Mouse (Mus musculus) ES-CJ7 (cell line): ENCODE measurements around the gene Arhgap30.
A peak's percentile ranks its signal among the peaks of the same experiment; 100 is the strongest.

Experiments used
- DNase-seq: peaks from one replicate; pipeline ENCODE4 v3.0.0; 2011; ENCODE audit warnings: low read depth, low spot score

Gene Arhgap30

GRCm38 (mm10) chr1:171388376-171389102, at the start of gene Arhgap30:
TSS of gene Arhgap30 (plus strand) at chr1:171388954.
- no peak for DNase-seq

- no peak for DNase-seq
Measured at GRCm38 (mm10) chr1:171342262-171343207, 46.2 kb upstream of the Arhgap30 start.

GRCm38 (mm10) chr1:171343922-171344677, 44.7 kb upstream of the Arhgap30 start:
- DNase-seq: peak; percentile 68

GRCm38 (mm10) chr1:171344715-171345114, 44.0 kb upstream of the Arhgap30 start:
- no peak for DNase-seq

GRCm38 (mm10) chr1:171345225-171346094, 43.3 kb upstream of the Arhgap30 start, which contains the start of the genes Nit1 and Pfdn2:
TSS of gene Nit1 (minus strand) at chr1:171345646.
TSS of gene Pfdn2 (plus strand) at chr1:171345670.
- DNase-seq: peak; percentile 96

GRCm38 (mm10) chr1:171346095-171346450, 42.7 kb upstream of the Arhgap30 start:
- no peak for DNase-seq

- DNase-seq: no peak
Measured at GRCm38 (mm10) chr1:171348665-171349064, 40.1 kb upstream of the Arhgap30 start.

GRCm38 (mm10) chr1:171349210-171349609, 39.5 kb upstream of the Arhgap30 start:
- DNase-seq: no peak

- DNase-seq: peak; percentile 65
Measured at GRCm38 (mm10) chr1:171355812-171356340, 32.9 kb upstream of the Arhgap30 start.

- no peak for DNase-seq
Measured at GRCm38 (mm10) chr1:171356814-171357213, 31.9 kb upstream of the Arhgap30 start.

GRCm38 (mm10) chr1:171358421-171358820, 30.3 kb upstream of the Arhgap30 start:
- DNase-seq: peak; percentile 67

GRCm38 (mm10) chr1:171360253-171360652, 28.5 kb upstream of the Arhgap30 start:
- DNase-seq: no peak

GRCm38 (mm10) chr1:171360656-171361055, 28.1 kb upstream of the Arhgap30 start, which contains the start of gene Klhdc9:
TSS of gene Klhdc9 (minus strand) at chr1:171360798.
- peak; percentile 98 for DNase-seq

GRCm38 (mm10) chr1:171361106-171362103, 27.3 kb upstream of the Arhgap30 start:
- peak; percentile 90 for DNase-seq

GRCm38 (mm10) chr1:171365934-171366333, 22.8 kb upstream of the Arhgap30 start:
- DNase-seq: no peak

GRCm38 (mm10) chr1:171369845-171370556, 18.8 kb upstream of the Arhgap30 start, which contains the start of gene Nectin4:
TSS of gene Nectin4 (plus strand) at chr1:171370099.
- no peak for DNase-seq

- DNase-seq: peak; percentile 34
Measured at GRCm38 (mm10) chr1:171372880-171373279, 15.9 kb upstream of the Arhgap30 start.

GRCm38 (mm10) chr1:171373946-171374345, 14.8 kb upstream of the Arhgap30 start:
- peak; percentile 48 for DNase-seq
